Mouse (Mus musculus): ENCODE data around the gene Sh3bp2. TPM values are rescaled to one million over a fixed set of nuclear protein-coding genes. Genes with fewer than 3 reads are reported as not detected.
"Not testable (repeated sequence)": the region's sequence is repeated elsewhere in the genome, so short reads cannot be mapped to it uniquely, and the experiment has no call there.

The Sh3bp2 gene
- polyA plus RNA-seq, 1 experiment, result 29.7 TPM

GRCm38 (mm10) chr5:34591388-34592004 is 65.9 kb downstream of the Sh3bp2 start:
- H3K4me3 ChIP-seq (replicated peaks; ENCODE audit: control insufficient read depth, low read depth, low read length), result no peak overlapping the region
- no peaks in the 10 kb centered on the region for H3K4me1 ChIP-seq (ENCODE audit: control insufficient read depth, insufficient read depth, low read length)
- no peak overlapping the region for H3K27ac ChIP-seq (ENCODE audit: control insufficient read depth, insufficient read depth, low read depth, low read length, poor library complexity)
- TF ChIP-seq POLR2A (IDR thresholded peaks at IDR 0.05; ENCODE audit: borderline replicate concordance, control insufficient read depth, low read depth, low read length) (no peak), CTCF (IDR thresholded peaks at IDR 0.05; ENCODE audit: control insufficient read depth, insufficient read depth, low read length) (no peak)
- WGBS, result 82% methylated on average over 5 of the region's 5 CpGs

GRCm38 (mm10) chr5:34592224-34592623 is 66.6 kb downstream of the Sh3bp2 start:
- not testable (repeated sequence) for H3K27ac ChIP-seq (ENCODE audit: control insufficient read depth, insufficient read depth, low read depth, low read length, poor library complexity); H3K4me1 ChIP-seq (ENCODE audit: control insufficient read depth, insufficient read depth, low read length); H3K4me3 ChIP-seq (replicated peaks; ENCODE audit: control insufficient read depth, low read depth, low read length)
- WGBS, result 89% methylated on average over 5 of the region's 5 CpGs

GRCm38 (mm10) chr5:34592666-34593065 is 67.0 kb downstream of the Sh3bp2 start:
- Histone ChIP-seq H3K4me1 (ENCODE audit: control insufficient read depth, insufficient read depth, low read length) (no peaks in the 10 kb centered on the region), H3K27ac (ENCODE audit: control insufficient read depth, insufficient read depth, low read depth, low read length, poor library complexity) (no peak overlapping the region), H3K4me3 (replicated peaks; ENCODE audit: control insufficient read depth, low read depth, low read length) (no peak overlapping the region)
- 96% methylated on average over 6 of the region's 6 CpGs for WGBS
- no peak for TF ChIP-seq CTCF (IDR thresholded peaks at IDR 0.05; ENCODE audit: control insufficient read depth, insufficient read depth, low read length)

- Histone ChIP-seq H3K27ac (ENCODE audit: control insufficient read depth, insufficient read depth, low read depth, low read length, poor library complexity) (no peak overlapping the region), H3K4me1 (ENCODE audit: control insufficient read depth, insufficient read depth, low read length) (no peaks in the 10 kb centered on the region), H3K4me3 (replicated peaks; ENCODE audit: control insufficient read depth, low read depth, low read length) (no peak overlapping the region)
- TF ChIP-seq POLR2A (IDR thresholded peaks at IDR 0.05; ENCODE audit: borderline replicate concordance, control insufficient read depth, low read depth, low read length) (no peak), CTCF (IDR thresholded peaks at IDR 0.05; ENCODE audit: control insufficient read depth, insufficient read depth, low read length) (no peak)
- WGBS, result 96% methylated on average over 9 of the region's 9 CpGs
Observed at GRCm38 (mm10) chr5:34593202-34593727, 67.6 kb downstream of the Sh3bp2 start.

- WGBS, result 66% methylated on average over 5 of the region's 5 CpGs
- no peak overlapping the region for H3K4me3 ChIP-seq (replicated peaks; ENCODE audit: control insufficient read depth, low read depth, low read length)
- TF ChIP-seq POLR2A (IDR thresholded peaks at IDR 0.05; ENCODE audit: borderline replicate concordance, control insufficient read depth, low read depth, low read length), result no peak
- TF ChIP-seq CTCF (IDR thresholded peaks at IDR 0.05; ENCODE audit: control insufficient read depth, insufficient read depth, low read length), result no peak
Observed at GRCm38 (mm10) chr5:34604576-34604975, 78.9 kb downstream of the Sh3bp2 start.

GRCm38 (mm10) chr5:34607100-34607880 is 81.7 kb downstream of the Sh3bp2 start:
- H3K27ac ChIP-seq (ENCODE audit: control insufficient read depth, insufficient read depth, low read depth, low read length, poor library complexity), result no peak overlapping the region
- no peak overlapping the region for H3K4me3 ChIP-seq (replicated peaks; ENCODE audit: control insufficient read depth, low read depth, low read length)
- H3K4me1 ChIP-seq (ENCODE audit: control insufficient read depth, insufficient read depth, low read length), result no peaks in the 10 kb centered on the region; the same call in 1 of the 2 replicates
- WGBS, result 45% methylated on average over 8 of the region's 8 CpGs
- TF ChIP-seq POLR2A (IDR thresholded peaks at IDR 0.05; ENCODE audit: borderline replicate concordance, control insufficient read depth, low read depth, low read length) (no peak), CTCF (IDR thresholded peaks at IDR 0.05; ENCODE audit: control insufficient read depth, insufficient read depth, low read length) (no peak)

More at GRCm38 (mm10) chr5:34604576-34604975, 78.9 kb downstream of the Sh3bp2 start:
- Histone ChIP-seq H3K27ac (ENCODE audit: control insufficient read depth, insufficient read depth, low read depth, low read length, poor library complexity) (no peak overlapping the region), H3K4me1 (ENCODE audit: control insufficient read depth, insufficient read depth, low read length) (no peaks in the 10 kb centered on the region; the same call in 1 of the 2 replicates)

- Histone ChIP-seq H3K27ac (ENCODE audit: control insufficient read depth, insufficient read depth, low read depth, low read length, poor library complexity) (no peak overlapping the region), H3K4me1 (ENCODE audit: control insufficient read depth, insufficient read depth, low read length) (no peaks in the 10 kb centered on the region; the same call in 1 of the 2 replicates), H3K4me3 (replicated peaks; ENCODE audit: control insufficient read depth, low read depth, low read length) (no peak overlapping the region)
- WGBS, result 85% methylated on average over 3 of the region's 3 CpGs
- no peak for TF ChIP-seq CTCF (IDR thresholded peaks at IDR 0.05; ENCODE audit: control insufficient read depth, insufficient read depth, low read length)
- TF ChIP-seq POLR2A (IDR thresholded peaks at IDR 0.05; ENCODE audit: borderline replicate concordance, control insufficient read depth, low read depth, low read length), result no peak
Observed at GRCm38 (mm10) chr5:34608226-34608625, 82.6 kb downstream of the Sh3bp2 start.

- TF ChIP-seq POLR2A (IDR thresholded peaks at IDR 0.05; ENCODE audit: borderline replicate concordance, control insufficient read depth, low read depth, low read length) (no peak), CTCF (IDR thresholded peaks at IDR 0.05; ENCODE audit: control insufficient read depth, insufficient read depth, low read length) (no peak)
- WGBS, result 78% methylated on average over 4 of the region's 4 CpGs
- Histone ChIP-seq H3K27ac (ENCODE audit: control insufficient read depth, insufficient read depth, low read depth, low read length, poor library complexity) (no peak overlapping the region), H3K4me3 (replicated peaks; ENCODE audit: control insufficient read depth, low read depth, low read length) (no peak overlapping the region), H3K4me1 (ENCODE audit: control insufficient read depth, insufficient read depth, low read length) (no peaks in the 10 kb centered on the region; the same call in 1 of the 2 replicates)
Observed at GRCm38 (mm10) chr5:34609966-34610365, 84.3 kb downstream of the Sh3bp2 start.

Other genes starting within 250 kb of the Sh3bp2 start
- 1.0 and 3.0 TPM in 2 replicates for gene Zfyve28, start 237.4 kb upstream of the Sh3bp2 start, polyA plus RNA-seq (2011; ENCODE audit: insufficient read depth, insufficient read length, low replicate concordance, missing spikeins)
- gene Cfap99, start 237.2 kb upstream of the Sh3bp2 start, polyA plus RNA-seq (2011; ENCODE audit: insufficient read depth, insufficient read length, low replicate concordance, missing spikeins), result not detected in 2 replicates
- 29.9 and 55.2 TPM in 2 replicates for gene Rnf4, start 189.5 kb upstream of the Sh3bp2 start, polyA plus RNA-seq (2011; ENCODE audit: insufficient read depth, insufficient read length, low replicate concordance, missing spikeins)
- 13.0 and 23.9 TPM in 2 replicates for gene Fam193a, start 155.9 kb upstream of the Sh3bp2 start, polyA plus RNA-seq (2011; ENCODE audit: insufficient read depth, insufficient read length, low replicate concordance, missing spikeins)
- 4.6 and 15.1 TPM in 2 replicates for gene Tnip2, start 11.8 kb upstream of the Sh3bp2 start, polyA plus RNA-seq (2011; ENCODE audit: insufficient read depth, insufficient read length, low replicate concordance, missing spikeins)
- 160 and 163 TPM in 2 replicates for gene Add1, start 47.8 kb downstream of the Sh3bp2 start, polyA plus RNA-seq (2011; ENCODE audit: insufficient read depth, insufficient read length, low replicate concordance, missing spikeins)
- gene Mfsd10, start 111.4 kb downstream of the Sh3bp2 start, polyA plus RNA-seq (2011; ENCODE audit: insufficient read depth, insufficient read length, low replicate concordance, missing spikeins), result 31.2 and 77.7 TPM in 2 replicates
- 14.2 and 21.3 TPM in 2 replicates for gene Nop14, start 134.3 kb downstream of the Sh3bp2 start, polyA plus RNA-seq (2011; ENCODE audit: insufficient read depth, insufficient read length, low replicate concordance, missing spikeins)
- gene Grk4, start 134.5 kb downstream of the Sh3bp2 start, polyA plus RNA-seq (2011; ENCODE audit: insufficient read depth, insufficient read length, low replicate concordance, missing spikeins), result 1.2 and 3.5 TPM in 2 replicates
- gene Htt, start 235.9 kb downstream of the Sh3bp2 start, polyA plus RNA-seq (2011; ENCODE audit: insufficient read depth, insufficient read length, low replicate concordance, missing spikeins), result 8.2 and 12.6 TPM in 2 replicates